Mouse (Mus musculus) embryonic facial prominence, embryonic 11.5 days (tissue): ENCODE results near the gene Gm21903. TPM values are rescaled to one million over a fixed set of nuclear protein-coding genes. Genes with fewer than 3 reads are reported as not detected.

Experiments
- polyA plus RNA-seq: library from polyadenylated mRNA; unstranded; fragments of >200 nt; fragmentation: Nextera tagmentation; extraction: Ambion mirVana; gene quantifications from 2 replicates; pipeline ENCODE4 v1.2.1, GENCODE M21; 2014

Gene Gm21903
- polyA plus RNA-seq, 1 experiment from 2014 or later, result not detected

Other genes with a start within 250 kb of the Gm21903 start
- not detected in 2 replicates for gene Esp24, start 6.6 kb downstream of the Gm21903 start, polyA plus RNA-seq
- gene Esp23, start 33.7 kb upstream of the Gm21903 start, polyA plus RNA-seq, result not detected in 2 replicates
- not detected in 2 replicates for gene Esp22, start 52.0 kb upstream of the Gm21903 start, polyA plus RNA-seq